Mouse (Mus musculus) right cerebral cortex, postnatal 10 days (tissue): Measurements from ENCODE around the gene Dlk2.

ENCODE experiments used
- DNase-seq, 2 experiments: peaks; one replicate each; pipeline ENCODE4 v3.0.0; 2021; ENCODE audit warnings: low spot score in 2 of 2

Dlk2 gene

GRCm38 (mm10) chr17:46297364-46298219 is at the start of gene Dlk2:
TSS of gene Dlk2 (plus strand) at chr17:46297421.
- peak; percentile 74 to 82 for DNase-seq

- peak; percentile 97 for DNase-seq
These were observed 49.6 kb upstream of the Dlk2 start, which contains the start of the genes Polr1c and Yipf3 for GRCm38 (mm10) chr17:46247512-46248188. TSS of gene Polr1c (minus strand) at chr17:46248054. TSS of gene Yipf3 (plus strand) at chr17:46248080.

- DNase-seq = no peak
These were observed 49.1 kb upstream of the Dlk2 start for GRCm38 (mm10) chr17:46248189-46248522.

GRCm38 (mm10) chr17:46251174-46251573 is 46.0 kb upstream of the Dlk2 start:
- DNase-seq = peak in 1 of 2 experiments; percentile 34

GRCm38 (mm10) chr17:46252571-46253451 is 44.4 kb upstream of the Dlk2 start:
- DNase-seq = peak in 1 of 2 experiments; percentile 67

- peak; percentile 96 to 97 for DNase-seq
These were observed 43.7 kb upstream of the Dlk2 start, which contains the start of gene Lrrc73 for GRCm38 (mm10) chr17:46253452-46254084. TSS of gene Lrrc73 (plus strand) at chr17:46253531.

GRCm38 (mm10) chr17:46254106-46254505 is 43.1 kb upstream of the Dlk2 start:
- DNase-seq = peak; percentile 61 to 66

GRCm38 (mm10) chr17:46255147-46255546 is 42.1 kb upstream of the Dlk2 start:
- DNase-seq = peak in 1 of 2 experiments; percentile 39

- peak in 1 of 2 experiments; percentile 33 for DNase-seq
These were observed 38.8 kb upstream of the Dlk2 start for GRCm38 (mm10) chr17:46258279-46259053.

GRCm38 (mm10) chr17:46259675-46260074 is 37.5 kb upstream of the Dlk2 start:
- DNase-seq = peak in 1 of 2 experiments; percentile 21

- no peak for DNase-seq
These were observed 35.0 kb upstream of the Dlk2 start for GRCm38 (mm10) chr17:46262201-46262694.

- no peak for DNase-seq
These were observed 31.7 kb upstream of the Dlk2 start for GRCm38 (mm10) chr17:46265502-46265901.

- DNase-seq = peak; percentile 88 to 92
These were observed 31.2 kb upstream of the Dlk2 start for GRCm38 (mm10) chr17:46265918-46266618.

GRCm38 (mm10) chr17:46266986-46267385 is 30.2 kb upstream of the Dlk2 start:
- DNase-seq = peak in 1 of 2 experiments; percentile 18

- DNase-seq = peak in 1 of 2 experiments; percentile 20
These were observed 29.7 kb upstream of the Dlk2 start for GRCm38 (mm10) chr17:46267511-46267910.

- peak in 1 of 2 experiments; percentile 21 for DNase-seq
These were observed 29.0 kb upstream of the Dlk2 start for GRCm38 (mm10) chr17:46268026-46268720.

- peak; percentile 59 to 60 for DNase-seq
These were observed 27.3 kb upstream of the Dlk2 start for GRCm38 (mm10) chr17:46269771-46270534.

- DNase-seq = peak in 1 of 2 experiments; percentile 17
These were observed 25.2 kb upstream of the Dlk2 start for GRCm38 (mm10) chr17:46272058-46272457.
